Mouse (Mus musculus) heart, embryonic 15.5 days (tissue): Measurements from ENCODE around the gene Eif1. TPM values are rescaled to one million over a fixed set of nuclear protein-coding genes. Genes with fewer than 3 reads are reported as not detected.
"Not testable (repeated sequence)": the region's sequence is repeated elsewhere in the genome, so short reads cannot be mapped to it uniquely, and the experiment has no call there.

Experiments
- ATAC-seq: fragments of 200-750 bp; cut with Nextera tagmentation; replicated peaks from 2 replicates; pipeline ENCODE4 v1.8.0; 2017; ENCODE audit warnings: low read depth, moderate TSS enrichment; ENCODE audit not compliant: insufficient number of reproducible peaks, insufficient read depth, low FRiP score
- H3K27ac ChIP-seq: fragments of 300-500 bp; sonication (generic); 2 replicates; pipeline ENCODE4 v1.5.1; 2015; ENCODE audit warnings: mild to moderate bottlenecking, inconsistent platforms
- H3K27me3 ChIP-seq: fragments of 300-500 bp; sonication (generic); 2 replicates; pipeline ENCODE4 v1.6.1; 2015; ENCODE audit warnings: inconsistent platforms
- H3K36me3 ChIP-seq: fragments of 300-500 bp; sonication (generic); 2 replicates; pipeline ENCODE4 v1.6.1; 2015; ENCODE audit warnings: mild to moderate bottlenecking, inconsistent platforms
- H3K4me1 ChIP-seq: fragments of 300-500 bp; sonication (generic); replicated peaks from 2 replicates; pipeline ENCODE4 v1.6.1; 2015; ENCODE audit warnings: inconsistent platforms
- H3K4me2 ChIP-seq: fragments of 300-500 bp; sonication (generic); 2 replicates; pipeline ENCODE4 v1.6.1; 2015; ENCODE audit warnings: inconsistent platforms, mild to moderate bottlenecking, moderate library complexity
- H3K4me3 ChIP-seq: fragments of 300-500 bp; sonication (generic); 2 replicates; pipeline ENCODE4 v1.5.1; 2015; ENCODE audit warnings: mild to moderate bottlenecking, inconsistent platforms
- H3K9ac ChIP-seq: fragments of 300-500 bp; sonication (generic); 2 replicates; pipeline ENCODE4 v1.6.1; 2015; ENCODE audit warnings: mild to moderate bottlenecking, inconsistent platforms
- H3K9me3 ChIP-seq: fragments of 300-500 bp; sonication (generic); replicated peaks from 2 replicates; pipeline ENCODE4 v1.6.1; 2016; ENCODE audit warnings: inconsistent platforms
- WGBS: fragments of 180-500 bp; shearing (Covaris S2); methylation state at CpG from one replicate; pipeline ENCODE4 v1.1.7; 2015; ENCODE audit warnings: mixed read lengths; 5-methylcytosine and 5-hydroxymethylcytosine counted together
- polyA plus RNA-seq: library from polyadenylated mRNA; unstranded; fragments of >200 nt; fragmentation: Nextera tagmentation; extraction: Ambion mirVana; gene quantifications from 2 replicates; pipeline ENCODE4 v1.2.1, GENCODE M21; 2015

The Eif1 gene
- polyA plus RNA-seq, 1 experiment from 2014 or later = 1,738 TPM

GRCm38 (mm10) chr11:100327316-100327715 lies 7.6 kb downstream of the Eif1 start:
- no peaks in the 10 kb centered on the region for H3K9me3 ChIP-seq
- no peak overlapping the region for H3K27ac ChIP-seq
- H3K4me3 ChIP-seq = no peak overlapping the region
- no peak; the same call in 1 of the 2 replicates for ATAC-seq
- H3K9ac ChIP-seq = no peak overlapping the region
- WGBS = 37% methylated on average over 11 of the region's 11 CpGs
- H3K4me1 ChIP-seq = peaks cover 13% of the 10 kb centered on the region
- no peak overlapping the region for H3K4me2 ChIP-seq
- H3K27me3 ChIP-seq = no peaks in the 10 kb centered on the region
- H3K36me3 ChIP-seq = peaks cover 5% of the 10 kb centered on the region

- Histone ChIP-seq H3K9ac (no peak overlapping the region), H3K27me3 (no peaks in the 10 kb centered on the region), H3K4me1 (peaks cover 11% of the 10 kb centered on the region), H3K4me2 (no peak overlapping the region), H3K4me3 (no peak overlapping the region), H3K27ac (no peak overlapping the region), H3K36me3 (peaks cover under 1% of the 10 kb centered on the region), H3K9me3 (no peaks in the 10 kb centered on the region)
- WGBS = 71% methylated on average over 6 of the region's 6 CpGs
- no peak for ATAC-seq
Measured at GRCm38 (mm10) chr11:100327761-100328160, 8.1 kb downstream of the Eif1 start.

GRCm38 (mm10) chr11:100330235-100330634 lies 10.6 kb downstream of the Eif1 start:
- H3K9ac ChIP-seq = no peak overlapping the region
- H3K27ac ChIP-seq = no peak overlapping the region
- WGBS = 66% methylated on average over 16 of the region's 16 CpGs
- no peak for ATAC-seq
- no peak overlapping the region for H3K4me3 ChIP-seq
- H3K36me3 ChIP-seq = no peaks in the 10 kb centered on the region
- H3K4me2 ChIP-seq = no peak overlapping the region
- H3K9me3 ChIP-seq = no peaks in the 10 kb centered on the region
- H3K4me1 ChIP-seq = peaks cover 11% of the 10 kb centered on the region
- H3K27me3 ChIP-seq = no peaks in the 10 kb centered on the region

GRCm38 (mm10) chr11:100330816-100331375 lies 11.2 kb downstream of the Eif1 start:
- not testable (repeated sequence) for H3K27ac ChIP-seq, H3K27me3 ChIP-seq, H3K4me2 ChIP-seq, H3K9me3 ChIP-seq, H3K36me3 ChIP-seq, H3K4me3 ChIP-seq, ATAC-seq, H3K9ac ChIP-seq
- WGBS = 65% methylated on average over 8 of the region's 8 CpGs
- H3K4me1 ChIP-seq = peaks cover 11% of the 10 kb centered on the region

- ATAC-seq = no peak
- H3K4me1 ChIP-seq = no peaks in the 10 kb centered on the region
- WGBS = 64% methylated on average over 9 of the region's 9 CpGs
Measured at GRCm38 (mm10) chr11:100332766-100333515, 13.3 kb downstream of the Eif1 start.

GRCm38 (mm10) chr11:100333944-100334457 lies 14.3 kb downstream of the Eif1 start, which contains the start of gene Gast:
TSS of gene Gast (plus strand) at chr11:100334407.
- no peaks in the 10 kb centered on the region for H3K4me1 ChIP-seq
- no peaks in the 10 kb centered on the region for H3K36me3 ChIP-seq
- 71% methylated on average over 6 of the region's 6 CpGs for WGBS
- no peak within 1 kb of the TSS for H3K9ac ChIP-seq
- H3K4me3 ChIP-seq = no peak within 1 kb of the TSS
- H3K27ac ChIP-seq = no peak within 1 kb of the TSS
- H3K4me2 ChIP-seq = no peak within 1 kb of the TSS
- H3K9me3 ChIP-seq = no peaks in the 10 kb centered on the region
- ATAC-seq = no peak
- no peaks in the 10 kb centered on the region for H3K27me3 ChIP-seq

More at GRCm38 (mm10) chr11:100332766-100333515, 13.3 kb downstream of the Eif1 start:
- H3K4me2 ChIP-seq = no peak overlapping the region
- H3K4me3 ChIP-seq = no peak overlapping the region
- no peaks in the 10 kb centered on the region for H3K27me3 ChIP-seq
- H3K9me3 ChIP-seq = no peaks in the 10 kb centered on the region
- H3K27ac ChIP-seq = no peak overlapping the region
- H3K36me3 ChIP-seq = no peaks in the 10 kb centered on the region
- no peak overlapping the region for H3K9ac ChIP-seq

- no peak overlapping the region for H3K27ac ChIP-seq
- H3K9ac ChIP-seq = no peak overlapping the region
- H3K9me3 ChIP-seq = no peaks in the 10 kb centered on the region
- H3K36me3 ChIP-seq = no peaks in the 10 kb centered on the region
- WGBS = 58% methylated on average over 3 of the region's 3 CpGs
- H3K4me2 ChIP-seq = no peak overlapping the region
- H3K27me3 ChIP-seq = no peaks in the 10 kb centered on the region
- ATAC-seq = no peak
- H3K4me1 ChIP-seq = no peaks in the 10 kb centered on the region
- no peak overlapping the region for H3K4me3 ChIP-seq
Measured at GRCm38 (mm10) chr11:100335731-100336130, 16.0 kb downstream of the Eif1 start.

- no peaks in the 10 kb centered on the region for H3K9me3 ChIP-seq
- H3K27ac ChIP-seq = no peak overlapping the region
- no peak overlapping the region for H3K9ac ChIP-seq
- H3K27me3 ChIP-seq = 0 out of 2 replicates have a peak, but pooled peaks cover 2% of the 10 kb centered on the region
- no peak overlapping the region for H3K4me2 ChIP-seq
- no peaks in the 10 kb centered on the region for H3K36me3 ChIP-seq
- H3K4me1 ChIP-seq = no peaks in the 10 kb centered on the region
- no peak overlapping the region for H3K4me3 ChIP-seq
- ATAC-seq = no peak
- 82% methylated on average over 10 of the region's 10 CpGs for WGBS
Measured at GRCm38 (mm10) chr11:100344269-100344668, 24.6 kb downstream of the Eif1 start.

GRCm38 (mm10) chr11:100352076-100352857 lies 32.6 kb downstream of the Eif1 start:
- Histone ChIP-seq H3K4me3 (no peak overlapping the region), H3K36me3 (no peaks in the 10 kb centered on the region), H3K27me3 (peaks cover 32% of the 10 kb centered on the region), H3K9ac (peak overlapping the region; percentile 41; the same call in 1 of the 2 replicates), H3K9me3 (no peaks in the 10 kb centered on the region), H3K27ac (no peak overlapping the region), H3K4me1 (peaks cover 16% of the 10 kb centered on the region), H3K4me2 (no peak overlapping the region)
- WGBS = 30% methylated on average over 10 of the region's 10 CpGs
- no peak for ATAC-seq

- Histone ChIP-seq H3K4me3 (peak overlapping the region; percentile 69), H3K27ac (no peak overlapping the region), H3K4me1 (peaks cover 16% of the 10 kb centered on the region), H3K9me3 (no peaks in the 10 kb centered on the region), H3K4me2 (peak overlapping the region; percentile 97), H3K36me3 (no peaks in the 10 kb centered on the region), H3K9ac (peak overlapping the region; percentile 59), H3K27me3 (peaks cover 54% of the 10 kb centered on the region)
- ATAC-seq = peak; percentile 38; the same call in 1 of the 2 replicates
- under 1% methylated on average over 54 of the region's 54 CpGs for WGBS
Measured at GRCm38 (mm10) chr11:100355151-100355951, 35.7 kb downstream of the Eif1 start.
